Mouse (Mus musculus) urinary bladder, postnatal 25 days (tissue): Measurements from ENCODE around the gene Olfr1532-ps1.
"Not testable (repeated sequence)": the region's sequence is repeated elsewhere in the genome, so short reads cannot be mapped to it uniquely, and the experiment has no call there.

Experiments used
- DNase-seq: peaks from one replicate; pipeline ENCODE4 v3.0.0; 2022; ENCODE audit warnings: low spot score

The Olfr1532-ps1 gene

DNA sequence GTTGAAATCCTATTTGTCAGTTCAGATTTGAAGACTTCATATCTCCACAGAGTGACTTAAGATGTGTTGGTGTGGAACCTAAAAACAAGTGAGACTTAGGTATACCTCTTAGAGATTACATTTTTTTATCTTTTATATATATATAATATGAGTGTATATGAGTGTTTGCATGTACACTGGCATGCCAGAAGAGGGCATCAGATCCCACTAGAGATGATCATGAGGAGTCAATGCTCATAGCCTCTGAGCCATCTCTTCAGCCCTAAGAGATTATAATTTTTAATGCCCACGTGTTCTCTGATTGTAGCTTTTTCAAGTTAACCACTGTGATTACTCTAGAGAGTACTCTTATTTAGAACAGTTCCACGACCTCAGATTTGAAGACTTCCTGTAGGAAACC is at the start of gene Olfr1532-ps1:
Gene Olfr1532-ps1, plus strand, starts transcription at position 326 of the 400 bp plus-strand sequence.
- DNase-seq, result no peak

- DNase-seq, result no peak
These were observed 44.9 kb upstream of the Olfr1532-ps1 start, which contains the start of gene Olfr704 for GRCm38 (mm10) chr7:106862885-106863284. Gene Olfr704 (plus strand): TSS chr7:106863185.

GRCm38 (mm10) chr7:106876791-106877190 is 31.0 kb upstream of the Olfr1532-ps1 start, which contains the start of gene Olfr705:
Gene Olfr705 (minus strand): TSS chr7:106876891.
- no peak for DNase-seq

GRCm38 (mm10) chr7:106888062-106888461 is 19.7 kb upstream of the Olfr1532-ps1 start, which contains the start of gene Olfr706:
Gene Olfr706 (minus strand): TSS chr7:106888162.
- no peak for DNase-seq

DNA sequence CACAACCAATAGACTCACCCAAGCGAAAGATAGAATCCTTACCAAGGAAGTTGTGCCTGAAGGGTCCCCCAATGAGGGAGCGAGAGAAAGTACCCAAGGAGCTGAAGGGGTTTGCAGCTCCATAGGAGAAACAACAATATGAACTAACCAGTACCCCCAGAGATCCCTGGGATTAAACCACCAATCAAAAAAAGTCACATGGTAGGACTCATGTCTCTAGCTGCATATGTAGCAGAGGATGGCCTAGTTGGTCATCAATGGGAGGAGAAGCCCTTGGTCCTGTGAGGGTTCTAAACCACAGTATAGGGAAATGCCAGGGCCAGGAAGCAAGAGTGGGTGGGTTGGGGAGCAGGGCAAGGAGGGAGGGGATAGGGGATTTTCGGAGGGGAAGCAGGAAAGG is 6.7 kb upstream of the Olfr1532-ps1 start, which contains the start of gene Olfr707:
Gene Olfr707, minus strand, starts transcription at position 101 of the 400 bp plus-strand sequence.
- not testable (repeated sequence) for DNase-seq

GRCm38 (mm10) chr7:106920961-106921360 is 13.2 kb downstream of the Olfr1532-ps1 start:
- not testable (repeated sequence) for DNase-seq

- DNase-seq, result no peak
These were observed 24.3 kb downstream of the Olfr1532-ps1 start, which contains the start of gene Olfr709-ps1 for GRCm38 (mm10) chr7:106932119-106932518. Gene Olfr709-ps1 (minus strand): TSS chr7:106932219.

- DNase-seq, result no peak
These were observed 40.4 kb downstream of the Olfr1532-ps1 start, which contains the start of gene Olfr710 for GRCm38 (mm10) chr7:106948212-106948611. Gene Olfr710 (minus strand): TSS chr7:106948312.

GRCm38 (mm10) chr7:106963837-106964236 is 56.0 kb downstream of the Olfr1532-ps1 start, which contains the start of gene Olfr6:
Gene Olfr6 (minus strand): TSS chr7:106963937.
- DNase-seq, result no peak
